Mouse (Mus musculus) layer of hippocampus, postnatal 10 days (tissue): ENCODE measurements at regions not wholly inside any gene's neighbourhood (a gene's known extent, or its start where the extent isn't known, plus 50 kb on each side); places are given as distances from the start of the nearest gene placed in this dataset.

Source experiments
- DNase-seq, 2 experiments: peaks; one replicate each; pipeline ENCODE4 v3.0.0; 2021; ENCODE audit warnings: low spot score in 2 of 2

DNA sequence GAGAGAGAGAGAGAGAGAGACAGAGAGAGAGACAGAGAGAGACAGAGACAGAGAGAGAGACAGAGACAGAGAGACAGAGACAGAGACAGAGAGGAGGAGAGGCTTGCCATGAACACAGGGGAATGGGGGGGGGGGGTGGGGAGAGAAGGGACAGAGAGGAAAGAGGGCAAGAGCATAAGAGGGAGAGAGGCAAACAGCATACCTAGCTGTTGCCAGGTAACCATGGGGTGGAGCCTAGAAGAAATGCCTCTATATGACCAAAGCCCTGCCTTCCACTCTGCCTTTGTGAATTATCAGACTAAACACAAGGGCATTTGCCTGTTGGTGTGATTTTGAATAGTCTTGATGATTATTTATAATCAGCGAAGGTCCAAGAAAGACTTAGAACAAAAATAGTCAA is 332.2 kb downstream of the Galc start:
- no peak for DNase-seq

DNA sequence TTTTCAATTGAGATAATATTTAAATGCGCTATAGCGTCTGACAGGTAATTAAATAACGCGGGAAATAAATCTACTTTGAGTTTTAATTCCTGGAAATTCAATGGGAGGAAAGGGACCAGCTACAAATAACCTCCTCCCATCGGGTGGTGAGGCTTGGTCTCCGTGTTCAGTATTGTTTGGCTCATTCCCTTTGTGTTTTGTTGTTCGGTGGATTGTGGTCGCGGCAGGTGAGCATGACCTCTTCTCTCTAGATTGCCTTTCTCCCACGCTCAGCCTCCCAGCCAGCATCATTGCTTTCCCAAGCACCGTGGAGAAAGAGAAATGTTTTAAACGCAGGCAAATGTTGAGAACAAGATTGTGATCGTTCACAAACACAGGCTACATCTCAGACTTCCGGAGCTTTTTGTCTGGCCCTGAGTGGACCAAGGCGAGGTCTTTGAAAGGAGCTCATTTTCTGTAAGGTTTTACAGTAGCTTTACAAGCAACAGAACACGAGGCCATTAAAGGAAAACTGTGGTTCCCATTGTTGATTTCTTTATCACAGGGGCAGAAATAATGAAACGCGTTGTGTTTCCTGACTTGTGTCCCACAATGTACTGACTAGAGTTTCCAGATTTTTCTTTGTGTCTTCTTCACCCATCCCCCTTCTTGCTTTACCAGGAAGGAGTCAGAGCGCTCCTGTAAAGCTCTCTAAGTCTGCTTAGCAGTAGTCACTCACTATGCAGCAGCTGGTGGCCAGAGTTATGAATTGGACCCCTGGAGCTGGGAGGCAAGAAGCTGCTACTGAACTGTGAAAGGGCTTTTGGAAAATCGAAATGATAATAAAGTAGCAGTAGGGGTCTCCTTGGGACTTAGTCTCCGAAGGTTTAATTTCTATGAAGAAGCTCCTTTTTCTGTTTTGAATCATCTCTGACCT is 337.7 kb downstream of the Galc start:
- DNase-seq = no peak

DNA sequence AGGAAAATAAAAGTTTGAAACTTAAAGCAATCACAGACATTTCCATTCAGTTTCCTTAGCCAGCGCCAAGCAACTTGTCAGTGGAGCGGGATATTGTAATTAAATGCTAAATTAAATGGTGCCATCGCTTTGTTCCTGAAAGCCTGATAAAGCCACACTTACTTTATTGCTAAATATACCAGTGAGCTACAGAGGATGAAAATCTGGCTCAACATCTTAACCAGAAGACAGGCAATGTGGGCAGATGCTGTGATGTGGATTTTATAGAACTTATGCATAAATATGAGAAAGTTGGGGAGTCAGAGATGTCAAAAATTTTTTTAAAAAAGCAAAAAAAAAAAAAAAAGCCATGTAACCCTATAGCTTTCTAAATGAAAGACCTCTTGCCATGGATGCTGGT is 340.8 kb downstream of the Galc start:
- DNase-seq = no peak

DNA sequence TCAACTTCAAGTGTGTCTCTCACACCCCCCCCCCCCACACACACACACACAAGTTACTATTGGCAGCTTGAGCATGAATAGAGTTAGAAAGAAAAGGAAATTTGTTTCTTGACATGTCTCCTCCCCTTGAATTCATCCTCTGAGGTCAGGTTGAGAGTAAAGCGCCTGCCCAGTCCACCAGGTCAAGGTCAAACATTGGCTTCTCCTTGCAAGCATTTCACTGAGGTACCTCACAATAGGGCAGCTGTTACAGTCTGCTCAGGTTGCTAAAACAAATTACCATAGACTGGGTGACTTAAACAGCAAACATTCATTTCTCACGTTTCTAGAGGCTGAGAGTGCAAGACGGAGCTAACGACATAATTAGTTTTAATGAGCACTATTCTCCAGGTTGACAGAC is 344.2 kb downstream of the Galc start:
- no peak for DNase-seq

DNA sequence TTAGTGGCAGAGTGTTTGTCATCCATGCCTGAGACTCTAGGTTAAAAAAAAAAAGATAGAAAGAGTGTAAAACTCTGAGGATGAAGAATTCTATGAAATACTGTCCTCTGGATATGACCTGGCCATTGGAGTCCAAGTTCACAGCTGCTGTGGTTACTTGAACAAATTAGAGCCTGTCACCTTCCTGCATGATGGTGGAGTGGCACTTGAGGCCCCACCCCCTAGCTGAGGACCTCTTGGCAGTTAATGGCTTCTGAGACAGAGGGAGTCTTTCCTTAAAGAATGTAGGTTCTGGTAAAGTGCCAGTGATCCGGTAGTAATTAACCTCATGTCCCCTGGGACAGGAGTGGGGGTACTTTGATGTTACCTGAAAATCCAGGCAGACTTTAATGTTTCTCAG is 346.5 kb downstream of the Galc start:
- no peak for DNase-seq

DNA sequence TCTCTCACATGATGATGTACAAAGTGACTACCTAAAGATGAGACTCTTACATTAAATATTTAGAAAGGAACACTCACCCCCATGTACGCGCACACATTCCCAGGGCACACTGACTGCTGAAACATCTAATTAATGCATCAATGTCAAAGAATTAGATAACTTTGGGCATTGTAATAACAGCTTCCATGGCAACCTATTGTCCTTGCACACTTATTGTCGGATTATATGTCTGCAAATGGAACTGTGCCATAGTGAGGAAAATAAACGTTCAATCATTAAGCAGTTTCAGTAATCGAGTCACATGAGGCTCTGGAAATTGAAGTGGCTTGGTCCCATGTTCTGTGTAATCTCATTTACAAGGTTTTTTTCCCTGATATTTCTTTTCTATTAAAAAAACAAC is 360.0 kb downstream of the Galc start:
- no peak for DNase-seq

DNA sequence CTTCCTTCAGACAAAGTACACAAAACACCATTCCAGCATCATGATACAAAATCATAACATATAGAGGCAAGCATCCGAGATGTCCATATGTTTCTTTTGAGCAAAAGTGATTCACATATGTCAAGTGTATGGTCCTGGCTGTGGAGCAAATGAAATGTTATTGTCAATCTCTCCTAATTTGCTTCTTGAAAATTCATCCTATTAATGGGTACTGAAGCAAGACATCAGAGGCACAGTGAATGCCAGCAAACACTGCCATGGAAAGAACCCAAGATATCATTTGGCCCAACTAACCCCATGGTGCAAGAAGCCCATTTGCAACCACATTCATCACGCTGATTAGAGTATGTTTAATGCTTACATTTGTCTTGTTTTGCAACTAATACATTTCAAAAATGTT is 361.1 kb downstream of the Galc start:
- no peak for DNase-seq

DNA sequence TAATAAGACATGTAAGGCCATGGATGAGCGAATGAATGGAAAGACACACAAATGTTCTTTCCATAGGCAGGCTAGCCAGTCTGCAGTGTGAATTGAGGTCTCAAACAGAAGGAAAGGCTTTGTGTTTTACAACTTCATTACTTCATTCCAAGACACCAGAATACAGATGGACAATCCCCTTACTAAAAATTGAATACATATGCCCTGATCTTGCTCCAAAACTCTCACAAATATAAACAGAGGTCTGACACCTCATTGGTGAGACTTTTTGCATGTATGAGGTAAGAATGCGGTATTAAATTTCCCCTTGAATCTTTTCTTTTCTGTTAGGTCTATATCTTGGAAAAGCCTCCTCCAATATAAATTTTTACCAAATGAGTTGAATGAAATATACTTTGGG is 363.3 kb downstream of the Galc start:
- DNase-seq = no peak

DNA sequence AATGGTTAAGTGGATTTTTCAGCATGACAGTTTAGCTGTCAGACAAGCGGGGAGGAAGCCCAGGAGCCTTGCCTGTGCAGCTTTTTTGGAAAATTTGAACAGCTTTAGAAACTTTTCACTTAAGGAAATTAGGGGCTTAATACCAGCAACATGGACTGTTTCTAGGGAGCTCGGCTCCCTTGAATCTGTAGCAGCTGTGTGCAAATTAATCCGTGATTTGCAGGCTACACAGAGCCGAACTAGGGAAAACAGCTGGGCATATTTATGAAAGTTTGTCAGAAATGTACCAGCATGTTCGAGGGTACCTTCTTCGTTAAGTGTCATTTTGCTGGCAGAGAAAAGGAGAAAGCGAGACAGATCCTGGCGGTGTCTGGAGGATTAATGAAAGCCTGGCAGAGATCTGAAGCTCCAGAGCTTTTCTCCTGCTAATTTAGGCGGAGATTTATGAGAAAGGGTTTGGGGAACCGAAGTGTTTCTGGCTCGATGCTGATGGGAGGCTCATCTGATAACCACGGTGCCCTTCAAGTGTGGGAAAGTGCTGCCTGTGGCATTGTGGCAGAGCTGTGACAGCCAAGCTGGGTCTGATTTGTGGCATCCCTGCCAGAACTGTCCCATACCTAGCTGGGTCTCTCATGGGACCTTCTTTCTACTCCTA is 370.3 kb downstream of the Galc start:
- peak; percentile 9 to 26 for DNase-seq

DNA sequence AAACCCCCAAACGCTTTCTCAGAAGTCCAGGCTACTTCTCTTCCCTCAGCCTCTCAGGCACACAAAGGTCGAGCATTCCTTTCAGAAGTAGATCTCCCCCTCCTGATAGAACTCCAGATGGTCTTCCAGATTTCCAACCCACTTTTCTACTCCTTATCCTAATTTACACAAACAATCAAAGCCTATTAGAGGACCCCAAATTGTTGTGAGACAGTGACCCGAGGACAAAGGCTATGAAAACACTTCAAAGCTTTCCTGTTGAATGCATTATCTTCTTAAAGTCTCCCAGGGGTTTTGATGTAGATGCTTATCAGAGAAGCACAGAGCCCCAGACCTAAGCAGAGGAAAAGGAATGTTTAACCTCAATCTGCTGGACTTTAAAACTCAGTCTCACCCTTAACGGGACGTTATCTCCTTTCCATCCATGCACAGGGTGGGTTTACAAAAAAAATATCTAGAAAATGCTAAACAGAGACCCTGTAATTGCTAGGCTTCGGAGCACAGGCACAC is 370.9 kb downstream of the Galc start:
- no peak for DNase-seq

DNA sequence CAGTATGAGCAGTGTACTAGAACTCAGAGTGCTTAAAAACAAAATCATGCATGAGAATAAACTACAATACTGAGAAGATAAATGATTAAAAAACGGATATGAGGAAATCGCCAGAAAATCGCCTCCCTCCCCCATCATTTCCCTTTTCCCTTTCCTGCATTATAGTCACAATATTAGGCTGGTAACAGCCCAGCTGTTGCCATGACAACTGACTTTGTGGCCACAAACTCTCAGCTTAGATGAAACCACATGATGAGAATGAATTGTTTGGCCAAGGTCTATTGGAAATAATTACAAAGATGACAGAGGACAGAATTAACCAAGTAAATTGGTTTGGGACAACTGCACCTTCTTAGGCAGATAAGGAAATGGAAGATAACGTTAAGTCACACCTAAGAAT is 376.8 kb downstream of the Galc start:
- no peak for DNase-seq

DNA sequence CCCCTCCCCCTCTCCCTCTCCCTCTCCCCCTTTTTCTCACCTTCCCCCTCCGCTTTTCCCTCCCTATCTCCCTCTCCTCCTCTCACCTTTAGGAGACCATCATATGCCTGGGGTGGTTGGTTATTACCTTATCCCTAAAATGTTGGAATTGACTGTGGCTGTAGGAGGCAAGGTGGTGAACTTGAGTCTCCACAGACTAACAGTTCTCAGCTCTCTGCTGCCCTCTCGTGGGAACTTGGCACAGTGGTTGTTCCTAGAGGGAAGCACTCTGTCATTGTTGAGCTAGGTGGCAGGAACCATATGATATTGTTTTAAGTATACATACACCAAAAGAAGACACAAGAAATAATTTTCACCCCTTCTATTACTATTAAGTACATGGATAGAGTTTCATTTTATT is 386.9 kb downstream of the Galc start:
- peak; percentile 87 for DNase-seq

DNA sequence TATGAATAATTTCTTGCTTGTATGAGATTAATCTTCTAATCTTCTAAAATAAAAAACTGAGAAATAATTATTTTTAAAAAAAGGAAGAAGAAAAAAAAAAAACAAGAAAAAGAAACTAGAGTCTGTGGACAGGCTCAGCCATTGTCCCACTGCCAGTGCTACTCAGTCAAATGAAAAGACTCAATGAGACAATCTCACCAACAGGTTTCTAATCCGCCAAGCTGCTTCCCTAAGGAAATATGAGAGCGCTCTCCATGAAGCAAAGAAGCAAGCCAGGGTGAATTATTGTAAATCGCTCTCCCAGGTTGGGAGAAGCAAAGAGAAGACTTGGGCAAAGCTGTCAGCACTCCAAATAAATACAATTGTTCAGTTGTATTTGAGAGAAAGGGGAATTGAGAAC is 396.3 kb downstream of the Galc start:
- no peak for DNase-seq

DNA sequence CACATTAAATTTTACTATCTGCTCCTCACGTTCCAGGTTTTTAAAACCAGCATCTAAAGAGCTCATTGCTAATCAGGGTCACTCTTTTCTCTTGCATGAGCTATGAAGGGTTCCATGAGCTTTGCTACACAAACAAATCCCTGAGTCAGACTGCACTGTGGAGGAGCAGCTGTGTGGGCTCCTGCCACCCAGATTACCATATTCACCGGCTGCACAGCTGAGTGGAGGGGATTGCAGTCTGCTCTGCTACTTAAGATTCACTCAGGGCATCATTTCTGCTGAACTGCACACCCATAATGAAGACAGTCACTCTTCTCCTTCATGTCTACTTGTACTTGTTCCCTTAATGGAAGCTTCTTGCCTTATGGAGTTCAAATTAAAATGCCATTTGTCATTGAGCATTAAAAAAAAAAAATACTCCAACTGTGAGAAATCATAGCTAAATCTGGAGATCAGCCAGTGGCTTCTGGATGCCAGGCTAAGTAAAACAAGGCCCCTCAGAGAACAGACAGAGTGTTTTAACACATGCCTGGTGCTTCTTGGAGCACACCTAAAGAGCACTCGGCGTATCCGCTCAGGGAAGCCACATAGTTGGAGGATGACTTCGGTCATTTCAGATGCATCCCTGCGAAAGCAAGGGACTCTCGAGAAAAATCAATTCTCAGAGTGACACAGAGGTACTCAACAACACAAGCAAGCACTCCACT is 422.9 kb downstream of the Galc start:
- DNase-seq = peak; percentile 47 to 55

DNA sequence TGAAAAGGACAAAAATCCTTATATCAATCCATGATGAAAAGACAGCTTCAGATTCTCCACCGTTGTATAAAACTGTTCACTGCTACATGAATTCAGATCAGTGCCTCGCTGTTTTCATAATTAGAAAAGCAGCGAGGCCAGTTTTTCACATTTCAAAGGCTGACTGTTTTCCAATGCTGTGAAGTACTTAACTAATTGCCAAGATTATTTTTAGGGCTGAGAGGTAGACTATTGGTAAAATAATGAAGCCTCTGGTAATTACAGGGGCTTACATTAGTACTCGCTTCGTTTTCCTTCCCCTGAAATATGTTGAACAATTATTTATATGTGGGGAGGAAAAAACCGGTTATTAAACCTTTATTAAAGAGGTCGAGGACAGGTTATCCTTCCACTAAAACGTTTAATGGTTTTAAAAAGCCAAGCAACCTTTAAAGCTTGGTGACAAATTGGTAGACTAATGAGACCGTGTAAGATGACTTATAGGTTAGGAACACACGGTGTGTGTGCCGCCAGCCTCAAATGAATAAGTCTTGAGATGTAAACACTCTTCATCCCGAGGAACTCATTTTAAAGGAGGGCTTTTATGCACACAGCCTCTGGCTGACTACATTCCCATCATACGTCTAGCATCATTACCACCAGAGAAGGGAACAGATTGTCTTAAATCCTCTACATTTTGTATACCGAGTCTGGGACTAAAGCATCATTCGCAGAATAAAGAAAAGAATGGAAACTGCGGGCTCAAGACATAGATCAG is 465.7 kb downstream of the Galc start:
- DNase-seq = no peak

DNA sequence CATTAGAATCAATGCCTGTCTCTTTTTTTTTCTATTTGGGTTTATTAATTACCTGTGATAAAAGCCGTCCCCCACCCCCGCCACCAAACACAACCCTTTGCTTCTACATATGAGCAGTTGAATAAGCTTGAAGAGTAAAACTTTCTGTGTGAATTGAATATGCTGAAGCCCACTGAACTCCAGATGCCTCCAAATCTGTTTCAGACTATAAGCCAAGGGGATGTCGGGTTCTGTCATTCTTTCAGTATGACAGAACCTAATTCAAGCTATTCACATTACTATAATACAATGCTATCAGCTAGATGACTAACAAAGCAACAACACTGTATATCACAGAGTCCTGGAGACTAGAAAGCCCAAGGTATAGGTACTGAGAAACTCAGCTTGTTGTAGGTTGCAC is 475.8 kb downstream of the Galc start:
- no peak for DNase-seq

DNA sequence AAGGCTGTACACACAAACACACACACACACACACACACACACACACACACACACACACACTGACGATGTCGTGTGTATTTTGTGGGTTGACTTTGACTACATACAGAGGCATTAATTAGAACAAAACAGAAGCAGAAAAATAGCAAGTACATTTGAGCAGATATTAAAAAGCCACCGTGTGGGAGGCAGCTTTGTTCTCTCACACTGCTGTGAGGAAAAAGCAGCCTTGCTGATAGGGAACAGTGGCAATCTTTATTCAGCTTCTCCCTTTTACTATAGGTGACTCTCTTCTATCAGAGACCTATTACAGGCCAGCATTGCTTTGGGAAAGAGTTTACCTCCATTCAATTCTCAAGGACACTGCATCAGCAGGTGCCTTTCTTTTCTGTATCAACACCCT is 500.1 kb downstream of the Galc start:
- no peak for DNase-seq

DNA sequence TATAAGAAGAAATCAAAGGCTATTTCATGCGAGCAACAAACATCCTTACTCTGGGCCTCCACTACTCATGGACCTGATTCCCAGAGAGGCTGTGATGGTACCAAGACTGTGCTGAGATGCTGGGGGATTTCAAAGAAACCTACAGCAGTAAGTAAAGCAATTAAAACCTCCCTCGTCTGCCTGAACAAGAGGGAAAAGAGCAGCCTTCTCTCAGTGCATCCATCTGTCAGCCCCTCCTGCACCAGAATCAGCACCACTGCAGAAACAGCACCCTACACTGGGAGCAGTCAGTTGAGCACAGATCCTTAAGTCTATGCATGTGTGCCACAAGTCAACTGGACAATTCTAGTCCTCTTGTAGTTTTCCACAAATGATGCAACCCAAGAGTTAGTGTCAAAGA is 500.6 kb downstream of the Galc start:
- peak; percentile 13 to 16 for DNase-seq

DNA sequence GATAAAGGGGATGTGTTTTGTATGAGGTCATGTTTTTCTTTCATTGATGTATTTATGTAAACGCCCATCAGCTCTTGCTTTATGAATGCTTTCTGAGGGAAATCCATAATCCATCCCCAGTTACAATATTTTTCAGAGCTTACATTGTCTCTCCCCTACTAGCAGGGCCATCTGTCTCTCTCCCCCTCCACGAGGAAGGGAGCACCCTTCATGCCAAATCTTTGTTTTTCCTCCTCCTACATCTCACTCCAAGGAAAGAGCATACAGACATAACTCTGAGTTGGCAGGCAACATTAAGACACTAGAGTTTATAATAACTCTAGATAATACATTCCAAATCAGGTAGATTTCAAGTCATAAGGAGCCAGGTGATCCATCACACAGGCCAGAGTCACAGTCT is 509.1 kb downstream of the Galc start:
- no peak for DNase-seq

DNA sequence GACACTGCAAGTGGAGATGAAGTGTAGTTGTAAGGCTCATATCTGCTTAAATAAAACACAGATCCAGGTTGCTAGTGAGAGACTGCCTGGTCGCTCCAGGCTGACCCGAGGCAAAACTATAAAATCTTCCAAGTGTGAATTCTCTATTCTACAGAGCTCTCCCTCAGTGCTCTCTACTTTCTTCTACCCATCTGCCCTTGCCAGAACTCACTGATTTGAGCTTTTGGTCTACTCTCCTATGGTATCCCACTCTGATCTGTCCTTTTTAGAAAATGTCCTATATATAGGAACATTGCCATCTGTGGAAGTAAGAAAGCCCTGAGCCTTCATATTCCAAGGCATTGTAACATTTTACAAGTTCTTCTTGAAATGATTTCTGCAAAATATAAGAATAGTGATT is 518.3 kb downstream of the Galc start:
- DNase-seq = no peak

DNA sequence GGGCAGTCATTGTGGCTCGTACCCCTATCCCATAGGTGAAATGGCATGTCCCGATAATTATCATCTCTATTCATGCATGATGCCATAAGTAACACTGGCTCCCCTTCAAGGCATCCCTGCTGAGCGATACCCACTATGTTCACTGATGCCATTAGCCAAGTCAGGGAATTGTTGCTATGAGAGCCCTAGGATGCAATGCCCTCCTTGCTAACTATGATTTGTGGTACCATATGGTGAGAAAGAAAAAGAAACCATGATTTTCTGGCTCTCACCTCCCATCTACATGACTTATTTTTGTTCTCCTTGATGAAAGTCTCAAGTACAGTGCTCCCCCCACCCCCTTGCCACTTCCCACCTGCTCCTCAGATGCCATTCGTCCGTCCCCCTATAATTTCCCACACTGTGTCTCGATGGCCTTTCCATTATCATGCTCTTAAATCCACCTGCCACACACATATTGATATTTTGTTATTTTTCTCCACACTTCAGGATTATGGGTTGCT is 527.1 kb downstream of the Galc start:
- no peak for DNase-seq
